Mouse (Mus musculus) neural tube, embryonic 14.5 days (tissue): ENCODE results near the gene AI661453. TPM values are rescaled to one million over a fixed set of nuclear protein-coding genes. Genes with fewer than 3 reads are reported as not detected.

Source experiments
- ATAC-seq: fragments of 200-750 bp; cut with Nextera tagmentation; 2 replicates; pipeline ENCODE4 v1.8.0; 2017; ENCODE audit warnings: low read depth, mild to moderate bottlenecking, moderate TSS enrichment, moderate library complexity
- H3K27ac ChIP-seq: fragments of 300-500 bp; sonication (generic); 2 replicates; pipeline ENCODE4 v1.5.1; 2014; ENCODE audit warnings: low read depth, mild to moderate bottlenecking, control low read depth, low read length, moderate library complexity, mixed read lengths
- H3K27me3 ChIP-seq: fragments of 300-500 bp; sonication (generic); 2 replicates; pipeline ENCODE4 v1.6.1; 2014; ENCODE audit warnings: low read length; ENCODE audit not compliant: control insufficient read depth, insufficient read depth
- H3K36me3 ChIP-seq: fragments of 300-500 bp; sonication (generic); 2 replicates; pipeline ENCODE4 v1.6.1; 2014; ENCODE audit warnings: low read length, mixed read lengths; ENCODE audit not compliant: control insufficient read depth, insufficient read depth
- H3K4me1 ChIP-seq: fragments of 300-500 bp; sonication (generic); 2 replicates; pipeline ENCODE4 v1.6.1; 2014; ENCODE audit warnings: low read length; ENCODE audit not compliant: control insufficient read depth, insufficient read depth
- H3K4me2 ChIP-seq: fragments of 300-500 bp; sonication (generic); 2 replicates; pipeline ENCODE4 v1.6.1; 2014; ENCODE audit warnings: mild to moderate bottlenecking, low read depth, low read length, control low read depth
- H3K4me3 ChIP-seq: fragments of 300-500 bp; sonication (generic); 2 replicates; pipeline ENCODE4 v1.5.1; 2014; ENCODE audit warnings: low read depth, low read length, control low read depth, mixed read lengths
- H3K9ac ChIP-seq: fragments of 300-500 bp; sonication (generic); replicated peaks from 2 replicates; pipeline ENCODE4 v1.6.1; 2014; ENCODE audit warnings: low read depth, mild to moderate bottlenecking, control low read depth, low read length, mixed read lengths
- H3K9me3 ChIP-seq: fragments of 300-500 bp; sonication (generic); 2 replicates; pipeline ENCODE4 v1.6.1; 2016; ENCODE audit warnings: low read length; ENCODE audit not compliant: control insufficient read depth
- WGBS: fragments of 180-500 bp; shearing (Covaris S2); extraction: QIAGEN DNeasy Blood & Tissue Kit; methylation state at CpG from one replicate; pipeline ENCODE4 v1.1.7; 2014; 5-methylcytosine and 5-hydroxymethylcytosine counted together
- polyA plus RNA-seq: library from polyadenylated mRNA; unstranded; fragments of >200 nt; fragmentation: Nextera tagmentation; extraction: Ambion mirVana; gene quantifications from 2 replicates; pipeline ENCODE4 v1.2.1, GENCODE M21; 2014

AI661453 gene
- polyA plus RNA-seq: 0.21 TPM in 1 of 2 replicates, not detected in the other

DNA sequence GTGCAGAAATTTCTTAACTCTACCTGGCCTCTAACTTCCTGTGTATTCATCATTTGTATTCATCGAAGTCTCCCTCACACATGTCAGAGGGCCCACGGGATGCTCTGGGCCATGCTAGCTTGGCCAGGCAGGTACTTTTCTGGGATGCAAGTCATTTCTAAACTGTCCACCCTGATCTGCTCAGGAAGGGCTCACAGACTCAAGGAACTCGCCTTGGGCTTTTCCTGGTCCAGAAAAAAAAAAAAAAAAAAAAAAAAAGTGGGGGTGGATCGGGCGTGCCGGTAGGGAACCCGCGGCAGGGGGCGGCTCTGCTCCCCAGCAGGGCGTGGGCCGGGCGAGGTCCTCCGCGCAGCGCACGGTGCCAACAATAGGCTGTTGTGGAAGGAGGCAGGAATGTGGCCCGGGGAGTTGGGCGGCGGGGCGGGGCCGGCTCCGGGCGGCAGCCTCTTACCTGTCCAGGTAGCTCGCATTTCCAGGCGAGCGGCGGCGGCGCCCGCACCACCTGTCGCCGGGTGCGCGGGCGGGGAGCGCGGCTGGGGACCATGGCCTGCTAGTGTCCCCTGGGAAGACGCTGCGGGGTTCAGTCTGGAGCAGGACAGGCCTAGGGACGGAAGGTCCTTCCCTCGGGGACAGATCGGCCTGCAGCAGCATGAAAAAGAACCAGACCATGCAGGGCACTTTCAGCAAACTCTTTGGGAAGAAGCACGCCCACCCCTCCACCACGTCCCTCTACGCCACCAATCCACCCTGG is at the start of gene AI661453:
AI661453 (plus strand) TSS at position 460 of the 751 bp plus-strand sequence.
- no peaks in the 10 kb centered on the region for H3K36me3 ChIP-seq
- H3K27me3 ChIP-seq: peaks cover 19% of the 10 kb centered on the region
- peak within 1 kb of the TSS; percentile 62 for H3K4me2 ChIP-seq
- peak within 1 kb of the TSS; percentile 32 for H3K4me3 ChIP-seq
- no peak within 1 kb of the TSS for H3K27ac ChIP-seq
- H3K9me3 ChIP-seq: no peaks in the 10 kb centered on the region
- ATAC-seq: 0 out of 2 replicates have a peak, but pooled peaks have one; percentile 21
- 1% methylated on average over 45 of the region's 45 CpGs for WGBS
- H3K9ac ChIP-seq: peak within 1 kb of the TSS; percentile 37
- H3K4me1 ChIP-seq: no peaks in the 10 kb centered on the region

GRCm38 (mm10) chr17:47386649-47387048 is 49.8 kb upstream of the AI661453 start:
- 51% methylated on average over 4 of the region's 4 CpGs for WGBS
- no peak overlapping the region for H3K27ac ChIP-seq
- ATAC-seq: no peak
- H3K4me1 ChIP-seq: no peaks in the 10 kb centered on the region
- no peak overlapping the region for H3K4me2 ChIP-seq
- H3K9ac ChIP-seq: no peak overlapping the region
- no peaks in the 10 kb centered on the region for H3K36me3 ChIP-seq
- H3K9me3 ChIP-seq: no peaks in the 10 kb centered on the region
- H3K27me3 ChIP-seq: no peaks in the 10 kb centered on the region
- no peak overlapping the region for H3K4me3 ChIP-seq

DNA sequence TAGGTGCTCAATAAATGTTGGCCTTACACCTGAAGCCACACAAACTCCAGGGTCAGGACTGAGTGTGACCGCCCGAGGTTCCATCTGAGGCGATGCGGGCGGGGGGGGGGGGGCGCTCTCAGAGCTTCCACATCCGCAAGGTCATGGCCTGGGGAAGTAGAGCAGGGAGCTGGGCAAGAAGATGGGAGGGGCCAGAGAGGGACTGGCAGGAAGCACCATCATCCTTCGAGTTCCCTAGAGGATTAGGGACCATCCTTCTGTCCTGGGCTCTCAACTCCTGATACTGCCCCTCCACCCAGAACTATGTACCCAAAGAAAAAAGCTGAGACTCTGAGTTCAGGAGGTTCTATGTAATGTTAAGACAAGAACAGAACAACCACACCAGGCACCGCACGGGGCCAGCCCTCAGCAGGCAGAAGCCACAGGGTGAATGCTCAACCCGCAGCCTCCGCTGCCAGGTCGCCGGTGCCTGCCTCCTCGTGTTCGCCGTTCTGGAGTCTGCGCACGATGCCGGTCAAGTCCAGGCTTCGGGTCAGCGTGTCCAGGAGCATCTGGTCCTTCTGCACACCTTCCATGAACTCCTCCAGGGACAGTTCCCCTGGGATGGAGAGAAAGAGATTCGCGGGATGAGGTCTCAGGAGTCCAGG is 42.1 kb upstream of the AI661453 start:
- Histone ChIP-seq H3K27ac (no peak overlapping the region), H3K27me3 (no peaks in the 10 kb centered on the region), H3K36me3 (no peaks in the 10 kb centered on the region), H3K4me2 (peak overlapping the region; percentile 24; the same call in 1 of the 2 replicates), H3K4me1 (no peaks in the 10 kb centered on the region), H3K9ac (no peak overlapping the region), H3K9me3 (no peaks in the 10 kb centered on the region), H3K4me3 (no peak overlapping the region)
- no peak for ATAC-seq
- 23% methylated on average over 24 of the region's 24 CpGs for WGBS

- H3K9ac ChIP-seq: no peak overlapping the region
- peak; percentile 44; the same call in 1 of the 2 replicates for ATAC-seq
Observed at GRCm38 (mm10) chr17:47395376-47395913, 41.0 kb upstream of the AI661453 start.

GRCm38 (mm10) chr17:47399091-47399490 is 37.3 kb upstream of the AI661453 start:
- ATAC-seq: no peak
- H3K9me3 ChIP-seq: no peaks in the 10 kb centered on the region
- H3K4me3 ChIP-seq: no peak overlapping the region
- no peak overlapping the region for H3K9ac ChIP-seq
- no peaks in the 10 kb centered on the region for H3K4me1 ChIP-seq
- H3K4me2 ChIP-seq: no peak overlapping the region
- H3K36me3 ChIP-seq: no peaks in the 10 kb centered on the region
- no peaks in the 10 kb centered on the region for H3K27me3 ChIP-seq
- no peak overlapping the region for H3K27ac ChIP-seq
- WGBS: 87% methylated on average over 8 of the region's 8 CpGs

More at GRCm38 (mm10) chr17:47395376-47395913, 41.0 kb upstream of the AI661453 start:
- no peak overlapping the region for H3K27ac ChIP-seq
- no peaks in the 10 kb centered on the region for H3K36me3 ChIP-seq
- H3K4me3 ChIP-seq: peak overlapping the region; percentile 3; the same call in 1 of the 2 replicates
- no peaks in the 10 kb centered on the region for H3K27me3 ChIP-seq
- H3K4me1 ChIP-seq: no peaks in the 10 kb centered on the region
- WGBS: 6% methylated on average over 18 of the region's 20 CpGs
- H3K4me2 ChIP-seq: peak overlapping the region; percentile 24
- no peaks in the 10 kb centered on the region for H3K9me3 ChIP-seq

- H3K36me3 ChIP-seq: no peaks in the 10 kb centered on the region
- no peak within 1 kb of the TSS for H3K27ac ChIP-seq
- no peaks in the 10 kb centered on the region for H3K9me3 ChIP-seq
- ATAC-seq: no peak
- no peak within 1 kb of the TSS for H3K9ac ChIP-seq
- H3K27me3 ChIP-seq: no peaks in the 10 kb centered on the region
- H3K4me1 ChIP-seq: no peaks in the 10 kb centered on the region
- WGBS: 68% methylated on average over 10 of the region's 10 CpGs
- H3K4me2 ChIP-seq: no peak within 1 kb of the TSS
- no peak within 1 kb of the TSS for H3K4me3 ChIP-seq
Observed at GRCm38 (mm10) chr17:47400451-47400850, 36.0 kb upstream of the AI661453 start, which contains the start of gene Guca1a. TSS of gene Guca1a (minus strand) at chr17:47400584.

DNA sequence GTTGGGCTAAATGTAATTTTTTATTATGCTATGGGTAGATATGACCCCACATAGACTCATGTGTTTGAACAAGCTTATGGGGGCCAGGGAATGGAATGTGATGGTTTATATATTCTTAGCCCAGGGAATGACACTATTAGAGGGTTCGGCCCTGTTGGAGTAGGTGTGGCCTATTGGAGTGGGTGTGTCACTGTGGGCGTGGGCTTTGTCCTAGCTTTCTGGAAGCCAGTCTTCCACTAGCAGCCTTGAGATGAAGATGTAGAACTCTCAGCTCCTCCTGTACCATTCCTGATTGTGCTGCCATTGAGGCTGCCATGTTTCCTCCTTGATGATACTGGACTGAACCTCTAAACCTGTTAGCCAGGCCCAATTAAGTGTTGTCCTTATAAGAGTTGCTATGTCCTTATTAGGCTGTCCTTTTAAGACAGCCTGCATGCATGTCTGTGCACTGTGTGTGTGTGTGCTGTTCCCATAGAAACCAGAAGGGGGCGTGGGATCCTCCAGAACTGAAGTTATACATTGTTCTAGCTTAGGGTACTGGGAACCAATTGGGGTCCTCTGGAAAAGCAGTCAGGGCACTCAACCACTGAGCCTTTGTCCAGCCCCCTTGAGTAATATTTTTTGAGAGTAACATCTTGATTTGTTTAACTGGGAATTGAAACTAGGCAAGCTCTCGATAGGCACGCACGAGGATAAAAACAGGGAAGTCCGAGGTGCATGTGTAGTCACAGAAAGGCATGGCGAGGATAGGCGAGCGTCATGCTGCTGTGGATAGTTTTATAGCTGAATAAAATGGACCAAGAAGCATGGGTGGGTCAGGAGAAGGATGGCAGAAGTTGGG is 28.5 kb upstream of the AI661453 start:
- ATAC-seq: no peak
- H3K4me3 ChIP-seq: no peak overlapping the region
- no peak overlapping the region for H3K4me2 ChIP-seq
- no peak overlapping the region for H3K27ac ChIP-seq
- H3K27me3 ChIP-seq: peaks cover 12% of the 10 kb centered on the region
- H3K9ac ChIP-seq: no peak overlapping the region
- H3K36me3 ChIP-seq: no peaks in the 10 kb centered on the region
- no peaks in the 10 kb centered on the region for H3K9me3 ChIP-seq
- WGBS: 67% methylated on average over 10 of the region's 10 CpGs
- H3K4me1 ChIP-seq: no peaks in the 10 kb centered on the region

DNA sequence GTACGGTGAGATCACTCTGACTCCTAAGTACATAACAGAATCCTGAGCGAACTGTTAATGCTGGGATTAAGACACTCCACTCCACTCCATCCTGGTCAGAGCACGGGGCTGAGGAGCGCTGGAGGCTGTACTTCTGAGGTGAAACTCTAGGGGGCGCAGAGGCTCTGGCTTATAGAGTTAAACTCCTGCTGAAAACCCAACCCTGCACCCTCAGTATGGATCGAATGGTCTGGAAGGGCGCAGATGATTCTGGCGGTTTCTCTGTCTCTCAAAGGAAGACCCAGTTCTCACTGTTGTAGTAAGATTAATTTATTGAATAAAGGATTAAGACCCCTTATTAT is 27.9 kb upstream of the AI661453 start:
- Histone ChIP-seq H3K4me2 (no peak overlapping the region), H3K4me3 (no peak overlapping the region), H3K9me3 (no peaks in the 10 kb centered on the region), H3K27ac (no peak overlapping the region), H3K36me3 (no peaks in the 10 kb centered on the region), H3K4me1 (no peaks in the 10 kb centered on the region), H3K9ac (no peak overlapping the region), H3K27me3 (peaks cover 12% of the 10 kb centered on the region)
- peak; percentile 65; the same call in 1 of the 2 replicates for ATAC-seq
- WGBS: 25% methylated on average over 8 of the region's 8 CpGs
